Mouse (Mus musculus): Measurements from ENCODE around the gene Pde3a. TPM values are rescaled to one million over a fixed set of nuclear protein-coding genes. Genes with fewer than 3 reads are reported as not detected.
A peak's percentile ranks its signal among the peaks of the same experiment; 100 is the strongest.

Gene Pde3a
- total RNA-seq, 2 experiments from 2014 or later: 2.1 to 2.6 TPM

DNA sequence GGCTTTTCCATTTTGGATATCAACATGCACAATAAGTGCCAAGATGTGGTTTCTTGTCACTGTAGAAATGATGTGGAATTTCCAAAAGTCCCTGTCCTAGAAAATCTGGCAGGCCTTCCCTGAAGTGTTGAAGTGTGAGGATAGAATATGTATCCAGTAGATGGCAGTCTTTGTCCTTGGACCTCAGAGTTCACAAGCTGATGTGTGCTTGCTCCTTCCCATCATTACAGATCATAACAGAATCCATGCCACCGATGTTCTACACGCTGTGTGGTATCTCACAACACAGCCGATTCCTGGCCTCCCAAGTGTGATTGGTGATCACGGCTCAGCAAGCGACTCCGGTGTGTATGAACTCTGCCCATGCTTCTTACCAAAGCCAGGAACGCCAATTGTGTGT is 238.2 kb downstream of the Pde3a start:
- peak; percentile 3 to 57 for DNase-seq (ENCODE audit: low spot score in 2 of 2)

GRCm38 (mm10) chr6:141488619-141489018 is 239.6 kb downstream of the Pde3a start:
- peak in 1 of 2 experiments; percentile 61 for DNase-seq (ENCODE audit: low spot score in 2 of 2)

GRCm38 (mm10) chr6:141494909-141495308 is 245.8 kb downstream of the Pde3a start:
- DNase-seq (ENCODE audit: low spot score in 2 of 2): no peak

DNA sequence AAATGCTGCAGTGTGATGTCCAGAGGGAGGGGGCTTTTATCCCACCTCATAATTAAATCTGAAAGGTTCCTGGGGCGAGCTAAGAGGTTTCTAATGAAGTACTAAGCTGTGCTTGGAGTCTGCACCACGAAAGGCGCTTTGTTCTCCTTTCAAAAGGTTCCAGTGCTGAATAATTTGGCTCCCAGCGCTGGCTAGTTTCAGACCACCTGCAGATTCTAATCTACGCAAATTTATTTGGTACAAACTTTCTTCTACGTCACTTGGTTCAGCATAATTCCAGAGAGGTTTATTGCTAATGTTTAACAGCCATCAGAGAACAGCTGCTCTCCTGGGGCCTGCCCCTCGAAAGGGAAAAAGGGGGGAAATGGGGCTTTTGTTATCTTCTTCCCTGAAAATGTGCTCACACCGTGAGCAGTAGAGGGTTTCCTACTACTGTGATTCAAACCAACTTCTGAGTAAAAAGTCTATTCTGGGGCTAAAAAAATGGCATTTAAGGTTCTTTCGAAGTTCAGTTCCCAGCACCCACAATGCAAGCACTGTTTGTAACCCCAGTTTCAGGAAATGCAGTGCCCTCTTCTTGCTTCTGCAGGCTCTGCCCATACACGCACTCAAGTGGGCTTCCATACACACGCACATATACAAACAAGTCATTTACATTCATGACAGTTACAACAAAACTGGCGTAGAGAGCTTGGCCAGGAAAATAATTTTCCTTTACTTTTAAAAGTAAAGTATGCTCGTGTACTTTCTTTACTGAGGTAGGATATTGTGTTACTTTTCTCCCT is 246.8 kb downstream of the Pde3a start:
- DNase-seq (ENCODE audit: low spot score in 2 of 2): peak in 1 of 2 experiments; percentile 25

- DNase-seq (ENCODE audit: low spot score in 2 of 2): no peak
These were observed 250.4 kb downstream of the Pde3a start for GRCm38 (mm10) chr6:141499511-141499910.

- no peak for DNase-seq (ENCODE audit: low spot score in 2 of 2)
These were observed 252.1 kb downstream of the Pde3a start for GRCm38 (mm10) chr6:141501171-141501570.

DNA sequence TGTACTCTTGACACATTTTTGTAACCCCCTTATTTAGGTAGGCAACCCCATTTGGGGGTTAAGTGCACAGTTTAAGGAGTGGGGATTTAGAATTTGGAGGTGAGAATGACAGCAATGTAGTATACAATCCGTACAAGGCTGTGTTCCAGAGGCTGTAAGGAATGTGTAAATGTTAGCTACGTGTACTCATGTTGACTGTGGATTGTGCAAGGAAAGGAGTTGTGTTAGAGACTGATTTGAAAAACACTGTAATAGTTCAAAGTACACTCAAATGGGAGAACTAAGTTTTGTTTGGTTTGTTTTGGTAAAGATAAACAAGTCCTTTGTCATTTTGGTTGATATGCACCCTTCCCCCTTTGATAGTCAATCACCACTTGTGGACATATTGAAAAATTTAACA is 273.5 kb downstream of the Pde3a start:
- DNase-seq (ENCODE audit: low spot score in 2 of 2): no peak

GRCm38 (mm10) chr6:141523747-141524640 is 274.9 kb downstream of the Pde3a start, which contains the start of gene Slco1c1:
Gene Slco1c1, plus strand, starts transcription at chr6:141524368.
- DNase-seq (ENCODE audit: low spot score in 2 of 2): peak in 1 of 2 experiments; percentile 13

- peak in 1 of 2 experiments; percentile 39 for DNase-seq (ENCODE audit: low spot score in 2 of 2)
These were observed 276.7 kb downstream of the Pde3a start for GRCm38 (mm10) chr6:141525787-141526186.

DNA sequence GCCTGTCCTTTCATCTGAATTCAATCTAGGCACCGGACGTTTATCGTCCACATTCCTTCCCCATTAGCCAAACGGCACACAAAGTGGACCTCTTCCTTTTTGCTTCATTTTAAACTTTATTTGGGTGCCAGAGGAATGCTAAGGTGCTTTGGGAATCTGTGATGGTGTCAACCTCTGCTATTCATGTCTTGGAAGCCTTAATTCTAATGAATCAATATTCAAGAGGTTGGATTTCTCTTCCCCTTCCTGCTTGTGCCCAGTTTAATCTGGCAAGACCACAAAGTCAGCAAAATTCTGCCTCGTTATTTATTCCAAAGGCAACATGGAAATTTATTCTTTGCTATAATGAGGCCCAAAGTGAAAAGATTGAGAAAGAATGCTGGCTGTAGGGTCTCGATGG is 281.8 kb downstream of the Pde3a start:
- peak in 1 of 2 experiments; percentile 4 for DNase-seq (ENCODE audit: low spot score in 2 of 2)

- DNase-seq (ENCODE audit: low spot score in 2 of 2): no peak
These were observed 288.2 kb downstream of the Pde3a start for GRCm38 (mm10) chr6:141537298-141537697.

- no peak for DNase-seq (ENCODE audit: low spot score in 2 of 2)
These were observed 292.1 kb downstream of the Pde3a start for GRCm38 (mm10) chr6:141541136-141541535.

DNA sequence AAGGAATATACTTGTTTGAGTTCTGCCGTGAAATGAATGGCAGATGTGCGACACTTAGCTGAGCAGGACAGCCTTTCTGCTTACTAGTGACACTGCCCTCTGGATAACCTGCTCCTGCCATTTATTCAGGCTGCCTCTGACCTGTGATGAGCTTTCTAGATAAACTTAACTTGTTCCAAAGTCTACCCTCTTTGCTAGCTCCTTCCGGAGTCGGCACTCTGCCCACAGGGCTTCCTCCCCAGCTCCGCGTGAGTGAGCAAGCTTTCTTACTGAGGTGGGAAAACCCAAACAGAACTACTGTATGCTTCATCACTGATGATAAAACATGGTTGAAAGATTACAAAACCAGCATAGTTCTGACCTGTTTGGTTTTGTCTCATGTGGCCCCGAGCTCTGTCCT is 294.3 kb downstream of the Pde3a start:
- DNase-seq (ENCODE audit: low spot score in 2 of 2): no peak
